Comparison of ENCODE assay signal across 7 mouse cellular contexts in genomic region chr2:92598941-92599486, GRCm38 (mm10). TPM values are rescaled to one million over a fixed set of nuclear protein-coding genes. Genes with fewer than 3 reads are reported as not detected.
DNase-seq lines count a peak whose midpoint lies in the region; ATAC-seq lines count a peak whose summit lies in the region.

No protein-coding gene starts in this region.

- H3K4me1 ChIP-seq in forebrain, embryonic 16.5 days (replicated peaks; ENCODE audit: control insufficient read depth, insufficient read depth, low read length), result peaks cover 35% of the 10 kb centered on the region
- peaks cover 4% of the 10 kb centered on the region for H3K4me1 ChIP-seq in liver, embryonic 16.5 days (ENCODE audit: control insufficient read depth, low read depth, low read length)

- 25% methylated on average over 11 of the region's 11 CpGs for WGBS in forebrain, embryonic 16.5 days
- 31% methylated on average over 9 of the region's 11 CpGs for WGBS in liver, embryonic 16.5 days (ENCODE audit: insufficient replicate concordance)

- no peaks in the 10 kb centered on the region for H3K27me3 ChIP-seq in forebrain, embryonic 16.5 days (replicated peaks; ENCODE audit: control insufficient read depth, insufficient read depth, low read length)
- H3K27me3 ChIP-seq in liver, embryonic 16.5 days (ENCODE audit: control insufficient read depth, insufficient read depth, low read depth, low read length), result peaks cover 48% of the 10 kb centered on the region

- peak; percentile 35; the same call in 1 of the 2 replicates for ATAC-seq in forebrain, embryonic 16.5 days
- ATAC-seq in liver, embryonic 16.5 days (ENCODE audit: low read depth), result no peak

- H3K4me2 ChIP-seq in forebrain, embryonic 16.5 days (ENCODE audit: low read length), result peak overlapping the region; percentile 81
- H3K4me2 ChIP-seq in liver, embryonic 16.5 days (ENCODE audit: low read depth, low read length), result peak overlapping the region; percentile 61

- DNase-seq in right cerebral cortex, postnatal 14 days, result peak; percentile 5
- DNase-seq in right cerebral cortex, adult 18-20 months, result no peak
- DNase-seq in spleen, postnatal 10 days (ENCODE audit: low spot score in 2 of 2), result no peak
- no peak for DNase-seq in gastrocnemius, postnatal 10 days
- no peak for DNase-seq in spleen, adult 18-20 months

- H3K36me3 ChIP-seq in forebrain, embryonic 16.5 days (ENCODE audit: control insufficient read depth, insufficient read depth), result no peaks in the 10 kb centered on the region
- H3K36me3 ChIP-seq in liver, embryonic 16.5 days (ENCODE audit: control insufficient read depth, insufficient read depth), result no peaks in the 10 kb centered on the region

- H3K4me3 ChIP-seq in forebrain, embryonic 16.5 days (replicated peaks; ENCODE audit: low read length), result peak overlapping the region; percentile 68
- no peak overlapping the region; the same call in 1 of the 2 replicates for H3K4me3 ChIP-seq in liver, embryonic 16.5 days (ENCODE audit: low read depth, low read length)

- H3K9me3 ChIP-seq in forebrain, embryonic 16.5 days (ENCODE audit: control insufficient read depth, low read length), result no peaks in the 10 kb centered on the region
- H3K9me3 ChIP-seq in liver, embryonic 16.5 days (replicated peaks; ENCODE audit: control insufficient read depth, low read length), result no peaks in the 10 kb centered on the region

- H3K27ac ChIP-seq in forebrain, embryonic 16.5 days (ENCODE audit: low read length), result no peak overlapping the region; the same call in 1 of the 2 replicates
- H3K27ac ChIP-seq in liver, embryonic 16.5 days (ENCODE audit: low read length), result no peak overlapping the region

- peak overlapping the region; percentile 85 for H3K9ac ChIP-seq in forebrain, embryonic 16.5 days (replicated peaks; ENCODE audit: low read depth, low read length)
- H3K9ac ChIP-seq in liver, embryonic 16.5 days (ENCODE audit: low read depth, low read length), result no peak overlapping the region

RNA-seq across cellular contexts. Expression of gene Chst1, which starts 0.5 kb away (rescaled TPM):
- polyA plus RNA-seq in forebrain, embryonic 16.5 days (2015; fragmentation: Nextera tagmentation; extraction: Ambion mirVana), result 18.8 and 27.3 TPM in 2 replicates
- 0.15 TPM in 2 replicates for polyA plus RNA-seq in liver, embryonic 16.5 days (2015; fragmentation: Nextera tagmentation; extraction: Ambion mirVana)
- total RNA-seq in gastrocnemius, postnatal 10 days (2021), result 1 to 10 TPM; 4.9 to 6.1 TPM

Comparison
In these comparisons a context has a peak if more than half of its experiments do, and no peak if none do; other contexts are left out.
1. RNA of gene Chst1, which starts 0.5 kb away (polyA plus RNA-seq): 18.8 to 27.3 TPM in forebrain, embryonic 16.5 days; 0.15 TPM in liver, embryonic 16.5 days; every median in the first group is over 10 times any median in the second.